Mouse (Mus musculus): ENCODE measurements around the gene Chmp4b.

Chmp4b gene

GRCm38 (mm10) chr2:154642005-154642459 is 9.5 kb upstream of the Chmp4b start:
- DNase-seq = peak in 1 of 2 experiments; percentile 43

GRCm38 (mm10) chr2:154642712-154643385 is 8.7 kb upstream of the Chmp4b start:
- DNase-seq = no peak

GRCm38 (mm10) chr2:154646634-154647033 is 4.9 kb upstream of the Chmp4b start:
- DNase-seq = peak in 1 of 2 experiments; percentile 38

- peak; percentile 45 to 57 for DNase-seq
Measured at GRCm38 (mm10) chr2:154648086-154648485, 3.4 kb upstream of the Chmp4b start.

GRCm38 (mm10) chr2:154650404-154650803 is 1.1 kb upstream of the Chmp4b start:
- no peak for DNase-seq

GRCm38 (mm10) chr2:154654976-154655375 is 3.5 kb downstream of the Chmp4b start:
- DNase-seq = no peak

GRCm38 (mm10) chr2:154655878-154656414 is 4.4 kb downstream of the Chmp4b start:
- DNase-seq = no peak

- peak; percentile 98 for DNase-seq
Measured at GRCm38 (mm10) chr2:154656710-154657485, 5.4 kb downstream of the Chmp4b start.

GRCm38 (mm10) chr2:154657486-154658237 is 6.2 kb downstream of the Chmp4b start:
- DNase-seq = peak; percentile 29 to 42

- DNase-seq = no peak
Measured at GRCm38 (mm10) chr2:154659070-154659469, 7.6 kb downstream of the Chmp4b start.

- no peak for DNase-seq
Measured at GRCm38 (mm10) chr2:154659531-154660074, 8.1 kb downstream of the Chmp4b start.

- DNase-seq = no peak
Measured at GRCm38 (mm10) chr2:154668680-154669079, 17.2 kb downstream of the Chmp4b start.

- DNase-seq = no peak
Measured at GRCm38 (mm10) chr2:154670106-154670505, 18.6 kb downstream of the Chmp4b start.

- no peak for DNase-seq
Measured at GRCm38 (mm10) chr2:154670741-154671140, 19.2 kb downstream of the Chmp4b start.

GRCm38 (mm10) chr2:154674008-154674407 is 22.5 kb downstream of the Chmp4b start:
- no peak for DNase-seq

- DNase-seq = peak; percentile 31 to 33
Measured at GRCm38 (mm10) chr2:154676653-154677609, 25.4 kb downstream of the Chmp4b start.

- DNase-seq = no peak
Measured at GRCm38 (mm10) chr2:154677651-154678139, 26.2 kb downstream of the Chmp4b start.

GRCm38 (mm10) chr2:154678995-154679394 is 27.5 kb downstream of the Chmp4b start:
- DNase-seq = no peak

- DNase-seq = no peak
Measured at GRCm38 (mm10) chr2:154680337-154680736, 28.8 kb downstream of the Chmp4b start.

GRCm38 (mm10) chr2:154680941-154681340 is 29.4 kb downstream of the Chmp4b start:
- no peak for DNase-seq

- DNase-seq = no peak
Measured at GRCm38 (mm10) chr2:154682712-154683111, 31.2 kb downstream of the Chmp4b start.
